In the genomic region with DNA sequence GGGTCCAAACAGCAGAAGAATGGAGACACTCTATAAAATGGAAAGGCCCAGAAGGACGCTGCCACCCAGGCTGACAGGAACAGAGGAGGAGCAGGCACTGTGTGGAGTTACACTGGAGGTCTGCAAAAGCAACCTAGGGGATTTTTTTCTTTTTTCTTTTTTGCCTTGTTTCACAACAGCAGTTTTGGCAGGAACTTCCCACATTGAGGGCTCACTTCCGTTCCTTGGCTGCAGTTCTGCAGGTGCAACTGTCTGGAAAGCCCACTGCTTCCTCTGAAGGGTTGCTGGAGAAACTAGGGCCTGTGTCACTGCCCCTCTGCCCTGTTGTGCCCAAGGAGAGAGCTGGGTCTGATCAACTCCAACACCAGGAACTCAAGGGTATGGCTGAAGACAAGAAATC, we compare ENCODE assay signal across 16 mouse cellular contexts. TPM values are rescaled to one million over a fixed set of nuclear protein-coding genes. Genes with fewer than 3 reads are reported as not detected.
DNase-seq lines count a peak whose midpoint lies in the region; ATAC-seq and TF ChIP-seq lines count a peak whose summit lies in the region.
"Had no signal": no experiment of that assay in that cellular context is flagged by ENCODE, and none has a peak within 500 bp of the region (broad histone marks: within the 10 kb centered on the region; RNA-seq: fewer than 3 reads in every experiment).

No protein-coding gene starts in this region.

- H3K9ac ChIP-seq in lung, embryonic 15.5 days = no peak overlapping the region
- no peak overlapping the region for H3K9ac ChIP-seq in lung, postnatal 0 days (replicated peaks; ENCODE audit: low read depth)
- H3K9ac ChIP-seq: forebrain, postnatal 0 days; midbrain, embryonic 12.5 days had no signal

- H3K4me2 ChIP-seq in lung, embryonic 15.5 days = no peak overlapping the region
- no peak overlapping the region for H3K4me2 ChIP-seq in lung, postnatal 0 days (replicated peaks; ENCODE audit: low read depth, low read length)
- H3K4me2 ChIP-seq: midbrain, embryonic 12.5 days had no signal

- H3K27ac ChIP-seq in lung, embryonic 15.5 days = peak overlapping the region; percentile 55
- H3K27ac ChIP-seq in lung, postnatal 0 days (ENCODE audit: low read length) = no peak overlapping the region
- H3K27ac ChIP-seq: midbrain, embryonic 12.5 days had no signal

- no peaks in the 10 kb centered on the region for H3K9me3 ChIP-seq in lung, embryonic 15.5 days
- H3K9me3 ChIP-seq in lung, postnatal 0 days (ENCODE audit: low read length) = no peaks in the 10 kb centered on the region
- H3K9me3 ChIP-seq: midbrain, embryonic 12.5 days had no signal

- no peak for TF ChIP-seq EP300 in lung, postnatal 0 days (IDR thresholded peaks at IDR 0.05)

- H3K4me1 ChIP-seq in lung, embryonic 15.5 days = peaks cover 19% of the 10 kb centered on the region
- H3K4me1 ChIP-seq in lung, postnatal 0 days (ENCODE audit: insufficient read depth, low read depth, low read length) = no peaks in the 10 kb centered on the region; the same call in 1 of the 2 replicates
- H3K4me1 ChIP-seq: midbrain, embryonic 12.5 days had no signal

- ATAC-seq in lung, embryonic 15.5 days (ENCODE audit: borderline replicate concordance, extremely low read depth, low FRiP score, low TSS enrichment) = no peak
- ATAC-seq in lung, postnatal 0 days = no peak
- ATAC-seq in common myeloid progenitor, adult 5-6 weeks (replicated peaks; ENCODE audit: low read depth, poor library complexity, severe bottlenecking) = peak; percentile 87
- ATAC-seq in neutrophil, adult 5-6 weeks (ENCODE audit: extremely low read depth, insufficient number of reproducible peaks, low FRiP score, poor library complexity, severe bottlenecking) = 0 out of 2 replicates have a peak, but pooled peaks have one; percentile 25
- ATAC-seq: CD4-positive, CD25-positive, alpha-beta regulatory T cell, adult 4 months; forebrain, postnatal 0 days; hindbrain, embryonic 16.5 days had no signal

- DNase-seq in lung, postnatal 0 days (ENCODE audit: low spot score) = no peak
- peak; percentile 46 for DNase-seq in thymus, postnatal 4 days
- DNase-seq in adrenal gland, adult 18-20 months (ENCODE audit: low spot score in 2 of 2) = no peak
- DNase-seq in cerebellum, adult 8-10 months = no peak
- DNase-seq: adrenal gland, postnatal 25 days; cerebellum, postnatal 36 days; forebrain, postnatal 0 days; kidney, adult 11 months; kidney, postnatal 4 days; lung, postnatal 10 days had no signal

- TF ChIP-seq CTCF in lung, postnatal 0 days (IDR thresholded peaks at IDR 0.05) = no peak

- no peaks in the 10 kb centered on the region for H3K27me3 ChIP-seq in lung, embryonic 15.5 days
- no peaks in the 10 kb centered on the region for H3K27me3 ChIP-seq in lung, postnatal 0 days (replicated peaks; ENCODE audit: insufficient read depth, low read length)
- H3K27me3 ChIP-seq: midbrain, embryonic 12.5 days had no signal

- 65% methylated on average over 2 of the region's 2 CpGs for WGBS in lung, embryonic 15.5 days
- 47% methylated on average over 2 of the region's 2 CpGs for WGBS in lung, postnatal 0 days

- H3K36me3 ChIP-seq in lung, embryonic 15.5 days = no peaks in the 10 kb centered on the region
- no peaks in the 10 kb centered on the region for H3K36me3 ChIP-seq in lung, postnatal 0 days (ENCODE audit: insufficient read depth, low read length)
- H3K36me3 ChIP-seq: midbrain, embryonic 12.5 days had no signal

- H3K4me3 ChIP-seq in lung, embryonic 15.5 days = no peak overlapping the region
- H3K4me3 ChIP-seq in lung, postnatal 0 days (ENCODE audit: low read depth, low read length) = no peak overlapping the region
- H3K4me3 ChIP-seq: midbrain, embryonic 12.5 days had no signal

RNA-seq across cellular contexts. Expression of gene Rft1, which starts 12.4 kb away (rescaled TPM):
- polyA plus RNA-seq in lung, embryonic 15.5 days (2015; fragmentation: Nextera tagmentation; extraction: Ambion mirVana) = 17.4 and 17.8 TPM in 2 replicates
- 14.4 and 15.5 TPM in 2 replicates for polyA plus RNA-seq in lung, postnatal 0 days (2015; fragmentation: Nextera tagmentation; extraction: Ambion mirVana)
- 15.8 and 18.3 TPM in 2 replicates for total RNA-seq in common myeloid progenitor, adult 5-6 weeks (2017)
- 13.0 and 13.5 TPM in 2 replicates for total RNA-seq in neutrophil, adult 5-6 weeks (2017)
- 10 to 100 TPM; 20.8 to 35.3 TPM for total RNA-seq in adrenal gland, adult 18-20 months (2021)

RNA-seq across cellular contexts. Expression of gene Prkcd, which starts 15.7 kb away (rescaled TPM):
- 57.9 and 61.7 TPM in 2 replicates for polyA plus RNA-seq in lung, embryonic 15.5 days (2015; fragmentation: Nextera tagmentation; extraction: Ambion mirVana)
- polyA plus RNA-seq in lung, postnatal 0 days (2015; fragmentation: Nextera tagmentation; extraction: Ambion mirVana) = 59.4 and 68.4 TPM in 2 replicates
- 80.4 and 81.1 TPM in 2 replicates for total RNA-seq in common myeloid progenitor, adult 5-6 weeks (2017)
- total RNA-seq in neutrophil, adult 5-6 weeks (2017) = 483 and 502 TPM in 2 replicates
- 100 to 1,000 TPM; 123 to 353 TPM for total RNA-seq in adrenal gland, adult 18-20 months (2021)

Comparison
In these comparisons a context has a peak if more than half of its experiments do, and no peak if none do; other contexts are left out.
1. ATAC-seq: peak in common myeloid progenitor, adult 5-6 weeks (single experiment) and neutrophil, adult 5-6 weeks (single experiment); none in lung, embryonic 15.5 days (single experiment) and lung, postnatal 0 days (single experiment).